Mouse (Mus musculus): ENCODE data around the gene Hmgn1.
"Not testable (repeated sequence)": the region's sequence is repeated elsewhere in the genome, so short reads cannot be mapped to it uniquely, and the experiment has no call there.

The Hmgn1 gene

GRCm38 (mm10) chr16:96127657-96128344, at the start of gene Hmgn1:
Hmgn1 (minus strand) TSS chr16:96127729.
- DNase-seq (ENCODE audit: low read depth, low spot score), result peak; percentile 95

DNA sequence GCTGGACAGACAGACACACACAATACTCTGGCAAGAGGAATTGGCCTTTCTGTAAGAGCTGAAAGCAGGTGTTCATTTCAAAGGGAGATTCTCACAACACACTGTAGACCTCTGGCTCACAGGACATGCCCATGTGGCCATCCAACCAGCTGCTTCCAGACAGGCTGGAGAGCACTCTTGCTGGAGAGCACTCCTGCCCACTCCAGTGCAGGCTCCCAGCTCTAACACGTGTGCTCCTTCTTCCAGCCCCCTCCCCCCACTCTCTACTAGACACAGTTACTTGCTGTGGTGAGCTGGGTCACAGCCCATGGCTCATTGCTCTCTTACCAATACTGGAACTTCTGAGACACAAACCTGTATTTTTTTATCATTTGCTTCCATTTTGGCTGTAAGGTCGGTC, 47.9 kb upstream of the Hmgn1 start:
- DNase-seq (ENCODE audit: low read depth, low spot score), result no peak

GRCm38 (mm10) chr16:96173648-96174047, 46.1 kb upstream of the Hmgn1 start:
- no peak for DNase-seq (ENCODE audit: low read depth, low spot score)

- DNase-seq (ENCODE audit: low read depth, low spot score), result no peak
Measured at GRCm38 (mm10) chr16:96168837-96169236, 41.3 kb upstream of the Hmgn1 start.

- DNase-seq (ENCODE audit: low read depth, low spot score), result no peak
Measured at GRCm38 (mm10) chr16:96165723-96166264, 38.3 kb upstream of the Hmgn1 start.

- no peak for DNase-seq (ENCODE audit: low read depth, low spot score)
Measured at GRCm38 (mm10) chr16:96161336-96161735, 33.8 kb upstream of the Hmgn1 start.

GRCm38 (mm10) chr16:96160927-96161326, 33.4 kb upstream of the Hmgn1 start:
- no peak for DNase-seq (ENCODE audit: low read depth, low spot score)

DNA sequence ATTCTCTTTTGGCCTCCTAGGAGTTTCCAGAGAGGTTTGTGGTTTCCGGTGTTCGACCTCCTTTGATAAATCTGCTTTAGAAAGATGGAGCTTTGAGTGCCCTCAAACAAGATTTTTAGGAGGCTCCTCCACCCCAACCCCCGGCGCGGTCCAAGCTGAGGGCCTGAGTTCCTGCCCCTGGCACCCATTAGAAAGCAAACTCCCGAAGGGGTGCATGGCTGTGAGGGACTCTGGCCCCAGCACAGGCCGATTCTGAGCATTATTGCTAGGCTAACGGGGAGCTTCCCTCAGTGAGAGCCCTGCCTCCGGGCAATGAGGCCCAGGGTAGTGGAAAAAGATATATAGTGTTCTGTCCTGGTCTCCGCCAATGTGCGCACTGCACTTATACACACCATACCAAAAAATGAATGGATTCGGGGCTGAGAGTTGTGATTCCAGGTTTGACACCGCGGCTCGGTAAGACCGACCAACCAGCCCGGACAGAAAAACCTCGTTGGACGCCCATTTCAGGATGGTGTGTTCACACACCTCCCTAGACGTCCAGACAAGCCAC, 32.3 kb upstream of the Hmgn1 start:
- DNase-seq (ENCODE audit: low read depth, low spot score), result no peak

- no peak for DNase-seq (ENCODE audit: low read depth, low spot score)
Measured at GRCm38 (mm10) chr16:96159091-96159731, 31.7 kb upstream of the Hmgn1 start.

- no peak for DNase-seq (ENCODE audit: low read depth, low spot score)
Measured at GRCm38 (mm10) chr16:96158511-96159080, 31.1 kb upstream of the Hmgn1 start.

DNA sequence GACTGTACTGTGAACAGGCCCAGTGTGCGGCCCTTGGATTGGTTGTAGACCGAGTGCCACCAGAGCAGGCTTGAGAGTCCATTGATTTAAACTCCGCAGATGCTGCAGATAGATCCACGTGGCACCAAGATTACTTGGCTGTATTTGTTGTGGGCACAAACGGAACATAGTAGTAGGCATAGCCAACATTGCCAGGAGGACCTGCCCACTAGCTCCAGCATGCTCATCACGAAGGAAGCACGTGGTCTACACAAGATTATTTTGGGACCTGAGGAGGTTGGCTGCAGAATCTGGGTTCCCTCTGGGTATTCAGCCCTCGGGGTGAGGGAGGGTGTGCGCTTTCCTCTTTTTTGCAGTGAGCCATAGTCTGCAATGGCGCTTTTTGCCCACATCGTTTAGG, 29.6 kb upstream of the Hmgn1 start:
- DNase-seq (ENCODE audit: low read depth, low spot score), result peak; percentile 86

DNA sequence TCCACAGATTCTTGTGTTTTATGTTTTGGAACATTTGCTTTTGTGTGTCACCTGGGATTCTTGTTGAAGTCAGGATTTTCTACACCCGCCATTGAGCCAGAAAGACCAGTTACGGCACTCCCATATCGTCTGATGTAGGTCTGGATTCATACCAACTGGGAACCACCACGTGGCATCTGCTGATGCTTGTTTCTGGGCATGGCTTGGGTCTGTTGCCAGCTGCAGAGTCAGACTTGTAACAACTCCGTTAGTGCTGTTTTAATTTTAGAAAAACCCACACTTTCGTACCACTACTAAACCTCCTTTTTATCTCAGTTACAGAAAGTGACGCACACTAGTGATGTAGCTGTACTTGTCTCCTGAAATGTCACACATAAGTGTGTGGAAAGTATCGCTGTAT, 28.5 kb upstream of the Hmgn1 start:
- DNase-seq (ENCODE audit: low read depth, low spot score), result peak; percentile 87

- DNase-seq (ENCODE audit: low read depth, low spot score), result no peak
Measured at GRCm38 (mm10) chr16:96154476-96154875, 26.9 kb upstream of the Hmgn1 start.

DNA sequence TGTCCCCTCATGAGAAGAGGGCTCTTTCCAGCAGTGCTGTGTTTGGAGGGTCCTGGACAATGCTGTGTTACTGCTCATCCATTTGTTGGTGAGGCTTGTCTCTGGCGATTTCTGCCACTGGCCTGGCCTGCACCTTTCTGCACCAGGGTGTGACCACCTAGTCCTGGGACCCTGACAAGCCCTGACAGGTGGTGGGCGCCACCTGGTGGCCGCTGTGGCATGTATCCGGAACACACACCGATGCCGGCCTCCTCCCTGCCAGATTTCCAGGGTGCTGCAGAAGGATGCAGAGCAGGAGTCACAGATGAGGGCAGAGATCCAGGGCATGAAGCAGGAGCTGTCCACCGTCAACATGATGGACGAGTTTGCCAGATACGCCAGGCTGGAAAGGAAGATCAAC, 24.0 kb upstream of the Hmgn1 start:
- no peak for DNase-seq (ENCODE audit: low read depth, low spot score)

- DNase-seq (ENCODE audit: low read depth, low spot score), result no peak
Measured at GRCm38 (mm10) chr16:96150995-96151394, 23.5 kb upstream of the Hmgn1 start.

GRCm38 (mm10) chr16:96149311-96149710, 21.8 kb upstream of the Hmgn1 start:
- no peak for DNase-seq (ENCODE audit: low read depth, low spot score)

- no peak for DNase-seq (ENCODE audit: low read depth, low spot score)
Measured at GRCm38 (mm10) chr16:96148834-96149233, 21.3 kb upstream of the Hmgn1 start.

- DNase-seq (ENCODE audit: low read depth, low spot score), result no peak
Measured at GRCm38 (mm10) chr16:96145814-96146213, 18.3 kb upstream of the Hmgn1 start.

- DNase-seq (ENCODE audit: low read depth, low spot score), result peak; percentile 98
Measured at GRCm38 (mm10) chr16:96145110-96145800, 17.7 kb upstream of the Hmgn1 start, which contains the start of gene Wrb. Wrb (plus strand) TSS chr16:96145407.

DNA sequence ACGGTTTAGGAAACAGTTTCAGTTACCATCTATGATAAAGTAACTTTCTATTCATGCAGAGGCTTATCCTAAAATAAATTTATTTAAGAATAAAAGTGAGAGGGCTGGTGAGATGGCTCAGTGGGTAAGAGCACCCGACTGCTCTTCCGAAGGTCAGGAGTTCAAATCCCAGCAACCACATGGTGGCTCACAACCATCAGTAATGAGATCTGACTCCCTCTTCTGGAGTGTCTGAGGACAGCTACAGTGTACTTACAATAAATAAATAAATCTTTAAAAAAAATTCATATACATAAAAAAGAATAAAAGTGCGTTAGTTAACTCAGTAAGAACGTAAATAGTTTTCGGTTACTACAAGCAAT, 17.2 kb upstream of the Hmgn1 start:
- not testable (repeated sequence) for DNase-seq (ENCODE audit: low read depth, low spot score)

DNA sequence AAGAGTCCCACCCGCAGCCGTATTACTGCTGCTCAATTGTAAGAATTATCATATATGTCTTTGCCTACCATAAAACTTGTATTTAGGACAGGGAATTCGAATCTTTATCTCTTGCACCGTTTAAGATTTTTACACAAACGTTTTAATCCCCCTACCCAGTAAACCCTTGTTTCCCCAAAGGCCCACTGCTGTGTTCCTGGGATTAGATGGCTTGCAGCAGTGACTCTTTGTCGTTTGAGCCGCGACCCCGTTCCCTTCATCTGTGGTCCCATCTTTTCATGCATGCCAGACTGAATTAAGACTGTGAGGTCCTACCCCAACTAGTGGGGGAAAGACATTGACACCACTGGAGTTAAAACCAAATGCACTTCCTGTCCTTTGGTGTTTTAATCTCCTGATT, 937 bp upstream of the Hmgn1 start:
- DNase-seq (ENCODE audit: low read depth, low spot score), result no peak

- DNase-seq (ENCODE audit: low read depth, low spot score), result peak; percentile 17
Measured at GRCm38 (mm10) chr16:96127288-96127656, 257 bp downstream of the Hmgn1 start.
